Mouse (Mus musculus) layer of hippocampus, adult 2 months (tissue): ENCODE data around the gene Dpep2nb. TPM values are rescaled to one million over a fixed set of nuclear protein-coding genes. Genes with fewer than 3 reads are reported as not detected.
"Not testable (repeated sequence)": the region's sequence is repeated elsewhere in the genome, so short reads cannot be mapped to it uniquely, and the experiment has no call there.

Source experiments
- DNase-seq, 2 experiments: peaks; one replicate each; pipeline ENCODE4 v3.0.0; 2022; ENCODE audit warnings: low spot score in 2 of 2
- H3K27ac ChIP-seq: fragments of 200-600 bp; 2 replicates; pipeline ENCODE4 v1.8.1; 2022
- H3K4me3 ChIP-seq: fragments of 200-600 bp; 2 replicates; pipeline ENCODE4 v1.8.1; 2022; ENCODE audit warnings: mild to moderate bottlenecking
- CTCF ChIP-seq: fragments of 200-600 bp; conservative IDR thresholded peaks from 2 replicates; pipeline ENCODE4 v1.8.1; 2022; ENCODE audit warnings: antibody characterized with exemption, mild to moderate bottlenecking, moderate library complexity
- total RNA-seq, 2 experiments: library from RNA; stranded (reverse); gene quantifications; 2 replicates each; pipeline ENCODE4 v1.2.3; 2021

Dpep2nb gene
- total RNA-seq, 2 experiments from 2014 or later: not detected

GRCm38 (mm10) chr8:106022483-106022882 lies 16.7 kb upstream of the Dpep2nb start:
- TF ChIP-seq CTCF: peak; percentile 99
- no peak overlapping the region for H3K27ac ChIP-seq
- DNase-seq: peak; percentile 62 to 87
- H3K4me3 ChIP-seq: no peak overlapping the region

- DNase-seq: no peak
- H3K4me3 ChIP-seq: no peak overlapping the region
- no peak for TF ChIP-seq CTCF
Measured at GRCm38 (mm10) chr8:106018039-106018438, 12.3 kb upstream of the Dpep2nb start.

GRCm38 (mm10) chr8:106017130-106017529 lies 11.4 kb upstream of the Dpep2nb start:
- Histone ChIP-seq H3K4me3 (no peak overlapping the region), H3K27ac (no peak overlapping the region)
- no peak for TF ChIP-seq CTCF
- no peak for DNase-seq

More at GRCm38 (mm10) chr8:106018039-106018438, 12.3 kb upstream of the Dpep2nb start:
- no peak overlapping the region for H3K27ac ChIP-seq

- DNase-seq: no peak
- no peak for TF ChIP-seq CTCF
- Histone ChIP-seq H3K4me3 (no peak overlapping the region), H3K27ac (no peak overlapping the region)
Measured at GRCm38 (mm10) chr8:106016284-106016683, 10.5 kb upstream of the Dpep2nb start.

- DNase-seq, H3K27ac ChIP-seq: not testable (repeated sequence)
- peak overlapping the region; percentile 61; the same call in 1 of the 2 replicates for H3K4me3 ChIP-seq
Measured at GRCm38 (mm10) chr8:106012203-106012602, 6.4 kb upstream of the Dpep2nb start.

GRCm38 (mm10) chr8:106011643-106011986 lies 5.8 kb upstream of the Dpep2nb start, which contains the start of gene Ddx28:
TSS of gene Ddx28 (minus strand) at chr8:106011882.
- H3K27ac ChIP-seq: peak within 1 kb of the TSS; percentile 91
- peak within 1 kb of the TSS; percentile 61 for H3K4me3 ChIP-seq
- no peak for TF ChIP-seq CTCF
- DNase-seq: no peak

- peak overlapping the region; percentile 61 for H3K4me3 ChIP-seq
- TF ChIP-seq CTCF: 0 out of 2 replicates have a peak, but pooled peaks have one; percentile 28
- H3K27ac ChIP-seq: peak overlapping the region; percentile 91
- DNase-seq: peak; percentile 89 to 93
Measured at GRCm38 (mm10) chr8:106010748-106011642, 5.2 kb upstream of the Dpep2nb start.

GRCm38 (mm10) chr8:106007891-106008290 lies 2.1 kb upstream of the Dpep2nb start:
- not testable (repeated sequence) for H3K27ac ChIP-seq, H3K4me3 ChIP-seq, DNase-seq
- TF ChIP-seq CTCF: peak; percentile 59

GRCm38 (mm10) chr8:106007135-106007534 lies 1.4 kb upstream of the Dpep2nb start:
- no peak overlapping the region for H3K27ac ChIP-seq
- H3K4me3 ChIP-seq: no peak overlapping the region
- TF ChIP-seq CTCF: no peak
- no peak for DNase-seq

- DNase-seq: no peak
- no peak overlapping the region for H3K4me3 ChIP-seq
- H3K27ac ChIP-seq: no peak overlapping the region
- peak; percentile 43 for TF ChIP-seq CTCF
Measured at GRCm38 (mm10) chr8:106006413-106006812, 638 bp upstream of the Dpep2nb start.

- TF ChIP-seq CTCF: no peak
- no peak for DNase-seq
- Histone ChIP-seq H3K27ac (no peak overlapping the region), H3K4me3 (no peak overlapping the region)
Measured at GRCm38 (mm10) chr8:106004538-106005207, 1.1 kb downstream of the Dpep2nb start.

GRCm38 (mm10) chr8:106001908-106002307 lies 3.9 kb downstream of the Dpep2nb start:
- TF ChIP-seq CTCF: no peak
- H3K4me3 ChIP-seq: no peak overlapping the region
- DNase-seq: no peak
- H3K27ac ChIP-seq: no peak overlapping the region

GRCm38 (mm10) chr8:105998971-105999370 lies 6.8 kb downstream of the Dpep2nb start:
- H3K4me3 ChIP-seq: no peak overlapping the region
- no peak for TF ChIP-seq CTCF
- no peak for DNase-seq
- H3K27ac ChIP-seq: no peak overlapping the region
